Mouse (Mus musculus): ENCODE data around the gene Acap2. TPM values are rescaled to one million over a fixed set of nuclear protein-coding genes. Genes with fewer than 3 reads are reported as not detected.

The Acap2 gene
- polyA plus RNA-seq, 1 experiment from 2014 or later, result 14.8 TPM

- WGBS, result 68% methylated on average over 10 of the region's 10 CpGs
- DNase-seq (ENCODE audit: low spot score), result no peak
- Histone ChIP-seq H3K4me3 (ENCODE audit: low read depth, low read length) (no peak overlapping the region), H3K27me3 (ENCODE audit: control insufficient read depth, insufficient read depth, low read length) (no peaks in the 10 kb centered on the region), H3K9ac (ENCODE audit: low read length) (no peak overlapping the region), H3K4me2 (replicated peaks; ENCODE audit: low read depth) (no peak overlapping the region), H3K4me1 (replicated peaks; ENCODE audit: control insufficient read depth, insufficient read depth) (no peaks in the 10 kb centered on the region), H3K36me3 (ENCODE audit: control insufficient read depth, insufficient read depth, low read length) (no peaks in the 10 kb centered on the region), H3K27ac (replicated peaks) (no peak overlapping the region), H3K9me3 (ENCODE audit: control insufficient read depth, low read length) (no peaks in the 10 kb centered on the region)
- no peak for ATAC-seq (ENCODE audit: low FRiP score, low TSS enrichment)
- TF ChIP-seq CTCF (IDR thresholded peaks at IDR 0.05; ENCODE audit: low read depth), result no peak
- TF ChIP-seq EP300 (optimal IDR thresholded peaks at IDR 0.05), result no peak
Measured at GRCm38 (mm10) chr16:31047186-31047898, 153.7 kb downstream of the Acap2 start.

- Histone ChIP-seq H3K27ac (replicated peaks) (no peak overlapping the region), H3K4me1 (replicated peaks; ENCODE audit: control insufficient read depth, insufficient read depth) (no peaks in the 10 kb centered on the region), H3K27me3 (ENCODE audit: control insufficient read depth, insufficient read depth, low read length) (no peaks in the 10 kb centered on the region), H3K36me3 (ENCODE audit: control insufficient read depth, insufficient read depth, low read length) (no peaks in the 10 kb centered on the region), H3K9ac (ENCODE audit: low read length) (no peak overlapping the region), H3K9me3 (ENCODE audit: control insufficient read depth, low read length) (no peaks in the 10 kb centered on the region), H3K4me3 (ENCODE audit: low read depth, low read length) (no peak overlapping the region), H3K4me2 (replicated peaks; ENCODE audit: low read depth) (no peak overlapping the region)
- WGBS, result 44% methylated on average over 14 of the region's 14 CpGs
- no peak for ATAC-seq (ENCODE audit: low FRiP score, low TSS enrichment)
- no peak for DNase-seq (ENCODE audit: low spot score)
- no peak for TF ChIP-seq CTCF (IDR thresholded peaks at IDR 0.05; ENCODE audit: low read depth)
- no peak for TF ChIP-seq EP300 (optimal IDR thresholded peaks at IDR 0.05)
Measured at GRCm38 (mm10) chr16:31046217-31046659, 154.8 kb downstream of the Acap2 start.

GRCm38 (mm10) chr16:31045211-31045610, 155.8 kb downstream of the Acap2 start:
- Histone ChIP-seq H3K36me3 (ENCODE audit: control insufficient read depth, insufficient read depth, low read length) (no peaks in the 10 kb centered on the region), H3K4me3 (ENCODE audit: low read depth, low read length) (no peak overlapping the region), H3K27ac (replicated peaks) (no peak overlapping the region), H3K9me3 (ENCODE audit: control insufficient read depth, low read length) (no peaks in the 10 kb centered on the region), H3K27me3 (ENCODE audit: control insufficient read depth, insufficient read depth, low read length) (no peaks in the 10 kb centered on the region), H3K9ac (ENCODE audit: low read length) (no peak overlapping the region), H3K4me2 (replicated peaks; ENCODE audit: low read depth) (no peak overlapping the region), H3K4me1 (replicated peaks; ENCODE audit: control insufficient read depth, insufficient read depth) (no peaks in the 10 kb centered on the region)
- DNase-seq (ENCODE audit: low spot score), result no peak
- ATAC-seq (ENCODE audit: low FRiP score, low TSS enrichment), result no peak
- TF ChIP-seq CTCF (IDR thresholded peaks at IDR 0.05; ENCODE audit: low read depth) (no peak), EP300 (optimal IDR thresholded peaks at IDR 0.05) (no peak)
- 72% methylated on average over 5 of the region's 5 CpGs for WGBS

GRCm38 (mm10) chr16:31043136-31043535, 157.9 kb downstream of the Acap2 start:
- Histone ChIP-seq H3K9me3 (ENCODE audit: control insufficient read depth, low read length) (no peaks in the 10 kb centered on the region), H3K4me1 (replicated peaks; ENCODE audit: control insufficient read depth, insufficient read depth) (no peaks in the 10 kb centered on the region), H3K9ac (ENCODE audit: low read length) (no peak overlapping the region), H3K27ac (replicated peaks) (no peak overlapping the region), H3K4me2 (replicated peaks; ENCODE audit: low read depth) (no peak overlapping the region), H3K27me3 (ENCODE audit: control insufficient read depth, insufficient read depth, low read length) (no peaks in the 10 kb centered on the region), H3K36me3 (ENCODE audit: control insufficient read depth, insufficient read depth, low read length) (no peaks in the 10 kb centered on the region), H3K4me3 (ENCODE audit: low read depth, low read length) (no peak overlapping the region)
- DNase-seq (ENCODE audit: low spot score) (no peak), ATAC-seq (ENCODE audit: low FRiP score, low TSS enrichment) (no peak)
- TF ChIP-seq EP300 (optimal IDR thresholded peaks at IDR 0.05), result no peak
- no peak for TF ChIP-seq CTCF (IDR thresholded peaks at IDR 0.05; ENCODE audit: low read depth)
- WGBS, result 78% methylated on average over 5 of the region's 5 CpGs

Other genes starting within 250 kb of the Acap2 start
- gene Xxylt1, start 119.8 kb downstream of the Acap2 start, polyA plus RNA-seq (2015; fragmentation: Nextera tagmentation; extraction: Ambion mirVana), result 7.2 and 7.3 TPM in 2 replicates
- 92.8 and 99.7 TPM in 2 replicates for gene Ppp1r2, start 74.0 kb upstream of the Acap2 start, polyA plus RNA-seq (2015; fragmentation: Nextera tagmentation; extraction: Ambion mirVana)
- gene Apod, start 113.6 kb upstream of the Acap2 start, polyA plus RNA-seq (2015; fragmentation: Nextera tagmentation; extraction: Ambion mirVana), result 1.0 TPM in 2 replicates
- gene Bdh1, start 221.0 kb upstream of the Acap2 start, polyA plus RNA-seq (2015; fragmentation: Nextera tagmentation; extraction: Ambion mirVana), result 115 and 125 TPM in 2 replicates